In the genomic region with DNA sequence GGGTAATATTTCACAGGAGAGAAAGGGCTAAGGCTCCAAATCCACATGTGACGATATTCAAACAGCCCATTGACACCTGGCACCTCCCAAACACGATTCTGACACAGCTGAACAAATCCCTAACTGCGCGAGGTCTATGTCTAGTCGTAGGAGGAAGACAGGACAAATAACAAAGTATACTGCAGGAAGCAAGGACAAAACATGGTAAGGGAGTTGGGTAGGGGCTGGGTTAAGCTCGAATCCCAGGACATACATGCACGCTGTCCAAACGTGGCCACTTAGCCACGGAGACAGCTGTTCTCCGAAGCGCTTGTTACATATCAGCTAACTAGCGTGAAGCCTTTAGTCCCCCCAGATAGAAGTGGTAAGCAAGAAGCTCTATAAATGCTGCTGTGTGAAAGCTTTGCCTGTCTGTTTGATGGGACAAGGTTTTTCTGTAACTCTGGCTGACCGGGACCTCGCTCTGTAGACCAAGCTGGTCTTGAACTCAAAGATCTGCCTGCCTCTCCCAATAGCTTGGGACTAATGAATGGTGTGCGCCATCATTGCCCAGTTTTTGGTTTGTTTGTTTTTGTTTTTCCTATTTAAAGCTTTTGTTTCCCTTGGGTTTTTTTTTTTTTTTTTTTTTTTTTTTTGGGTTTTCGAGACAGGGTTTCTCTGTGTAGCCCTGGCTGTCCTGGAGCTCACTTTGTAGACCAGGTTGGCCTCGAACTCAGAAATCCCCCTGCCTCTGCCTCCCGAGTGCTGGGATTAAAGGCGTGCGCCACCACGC, we compare ENCODE assay signal across 8 mouse cellular contexts. TPM values are rescaled to one million over a fixed set of nuclear protein-coding genes. Genes with fewer than 3 reads are reported as not detected.
DNase-seq lines count a peak whose midpoint lies in the region; ATAC-seq and TF ChIP-seq lines count a peak whose summit lies in the region.

No protein-coding gene starts in this region.

- peak overlapping the region; percentile 97 for H3K4me2 ChIP-seq in forebrain, embryonic 16.5 days (ENCODE audit: low read length)
- H3K4me2 ChIP-seq in limb, embryonic 14.5 days (replicated peaks; ENCODE audit: low read depth, low read length, severe bottlenecking): peak overlapping the region; percentile 64
- peak overlapping the region; percentile 94 for H3K4me2 ChIP-seq in neural tube, embryonic 15.5 days

- H3K4me3 ChIP-seq in heart, embryonic 10.5 days: peak overlapping the region; percentile 81
- peak overlapping the region; percentile 68 to 97 for H3K4me3 ChIP-seq in MEL (ENCODE audit: control insufficient read depth in 1 of 2, insufficient read depth in 1 of 2, low read depth in 2 of 2, low read length in 2 of 2)
- peak overlapping the region; percentile 97 for H3K4me3 ChIP-seq in forebrain, embryonic 16.5 days (replicated peaks; ENCODE audit: low read length)
- peak overlapping the region; percentile 88 for H3K4me3 ChIP-seq in limb, embryonic 14.5 days (replicated peaks; ENCODE audit: low read length)
- peak overlapping the region; percentile 71 for H3K4me3 ChIP-seq in neural tube, embryonic 15.5 days (replicated peaks)

- peak overlapping the region; percentile 92 for H3K27ac ChIP-seq in heart, embryonic 10.5 days
- peak overlapping the region; percentile 78 for H3K27ac ChIP-seq in MEL (ENCODE audit: control insufficient read depth, low read depth, low read length)
- peak overlapping the region; percentile 65 for H3K27ac ChIP-seq in forebrain, embryonic 16.5 days (ENCODE audit: low read length)
- H3K27ac ChIP-seq in limb, embryonic 14.5 days (replicated peaks; ENCODE audit: low read depth, low read length): peak overlapping the region; percentile 70; the same call in 1 of the 2 replicates
- H3K27ac ChIP-seq in neural tube, embryonic 15.5 days (replicated peaks): peak overlapping the region; percentile 84

- no peak for TF ChIP-seq RAD21 in MEL (IDR thresholded peaks at IDR 0.05; ENCODE audit: low read depth, low read length)

- WGBS in heart, embryonic 10.5 days: 31% methylated on average over 20 of the region's 21 CpGs
- WGBS in forebrain, embryonic 16.5 days: 34% methylated on average over 19 of the region's 21 CpGs
- 39% methylated on average over 20 of the region's 21 CpGs for WGBS in limb, embryonic 14.5 days
- WGBS in neural tube, embryonic 15.5 days: 36% methylated on average over 20 of the region's 21 CpGs

- no peak for TF ChIP-seq EP300 in MEL (IDR thresholded peaks at IDR 0.05; ENCODE audit: low read depth in 1 of 2, low read length in 2 of 2)

- peaks cover 11% of the 10 kb centered on the region for H3K4me1 ChIP-seq in heart, embryonic 10.5 days
- peaks cover 6 to 13% of the 10 kb centered on the region in 2 experiments; a peak in 3 of 4 replicates for H3K4me1 ChIP-seq in MEL (ENCODE audit: control insufficient read depth in 1 of 2, insufficient read depth in 2 of 2, low read length in 2 of 2)
- H3K4me1 ChIP-seq in forebrain, embryonic 16.5 days (replicated peaks; ENCODE audit: control insufficient read depth, insufficient read depth, low read length): peaks cover 17% of the 10 kb centered on the region
- peaks cover 9% of the 10 kb centered on the region for H3K4me1 ChIP-seq in limb, embryonic 14.5 days (ENCODE audit: control insufficient read depth, insufficient read depth, low read length)
- H3K4me1 ChIP-seq in neural tube, embryonic 15.5 days: peaks cover 30% of the 10 kb centered on the region

- peaks cover 9% of the 10 kb centered on the region; the same call in 1 of the 2 replicates for H3K36me3 ChIP-seq in heart, embryonic 10.5 days
- H3K36me3 ChIP-seq in MEL (ENCODE audit: control insufficient read depth in 1 of 2, insufficient read depth in 2 of 2, low read length in 2 of 2): peaks cover 0 to 25% of the 10 kb centered on the region in 2 experiments; a peak in 3 of 4 replicates
- no peaks in the 10 kb centered on the region for H3K36me3 ChIP-seq in forebrain, embryonic 16.5 days (ENCODE audit: control insufficient read depth, insufficient read depth)
- H3K36me3 ChIP-seq in limb, embryonic 14.5 days (ENCODE audit: control insufficient read depth, insufficient read depth, low read length): peaks cover 10% of the 10 kb centered on the region
- H3K36me3 ChIP-seq in neural tube, embryonic 15.5 days: peaks cover 7% of the 10 kb centered on the region; the same call in 1 of the 2 replicates

- H3K9me3 ChIP-seq in heart, embryonic 10.5 days: 0 out of 2 replicates have a peak, but pooled peaks cover 4% of the 10 kb centered on the region
- no peaks in the 10 kb centered on the region for H3K9me3 ChIP-seq in MEL (replicated peaks; ENCODE audit: insufficient read depth, low read length)
- H3K9me3 ChIP-seq in forebrain, embryonic 16.5 days (ENCODE audit: control insufficient read depth, low read length): no peaks in the 10 kb centered on the region
- no peaks in the 10 kb centered on the region; the same call in 1 of the 2 replicates for H3K9me3 ChIP-seq in limb, embryonic 14.5 days (ENCODE audit: control insufficient read depth, low read length)
- H3K9me3 ChIP-seq in neural tube, embryonic 15.5 days (replicated peaks): no peaks in the 10 kb centered on the region

- H3K79me2 ChIP-seq in MEL (ENCODE audit: control insufficient read depth, insufficient read depth, low read length, poor library complexity): peaks cover 27% of the 10 kb centered on the region

- peak; percentile 27 for ATAC-seq in forebrain, embryonic 16.5 days
- ATAC-seq in limb, embryonic 14.5 days (ENCODE audit: low FRiP score, low read depth): peak; percentile 16; the same call in 1 of the 2 replicates
- peak; percentile 40 for ATAC-seq in neural tube, embryonic 15.5 days (ENCODE audit: low FRiP score)

- H3K9ac ChIP-seq in MEL (ENCODE audit: control insufficient read depth, low read depth, low read length, poor library complexity, severe bottlenecking): peak overlapping the region; percentile 90
- peak overlapping the region; percentile 93 for H3K9ac ChIP-seq in forebrain, embryonic 16.5 days (replicated peaks; ENCODE audit: low read depth, low read length)
- H3K9ac ChIP-seq in limb, embryonic 14.5 days (ENCODE audit: low read depth, low read length, severe bottlenecking): peak overlapping the region; percentile 97
- peak overlapping the region; percentile 87 for H3K9ac ChIP-seq in neural tube, embryonic 15.5 days (replicated peaks)

- TF ChIP-seq CTCF in MEL (IDR thresholded peaks at IDR 0.05 in 2 of 3, conservative IDR thresholded peaks at IDR 0.05 in 1 of 3; ENCODE audit: control insufficient read depth in 1 of 3, insufficient read depth in 1 of 3, low read depth in 2 of 3, low read length in 3 of 3, poor library complexity in 1 of 3, severe bottlenecking in 1 of 3): no peak

- peak; percentile 11 to 54; a peak in 1 of 4 replicates for TF ChIP-seq POLR2A in MEL (IDR thresholded peaks at IDR 0.05; ENCODE audit: control insufficient read depth in 1 of 2, insufficient read depth in 1 of 2, low read depth in 1 of 2, low read length in 2 of 2, poor library complexity in 1 of 2)
- no peak for TF ChIP-seq POLR2A in limb, embryonic 14.5 days (IDR thresholded peaks at IDR 0.05; ENCODE audit: borderline replicate concordance, extremely low read depth, insufficient read depth, insufficient read length)

- no peak for DNase-seq in heart, embryonic 10.5 days (ENCODE audit: low spot score)
- DNase-seq in heart, adult 9 months (ENCODE audit: low spot score in 2 of 2): no peak
- DNase-seq in MEL (ENCODE audit: low read depth, low spot score): no peak
- no peak for DNase-seq in limb, embryonic 14.5 days (ENCODE audit: low spot score)
- DNase-seq in ovary, postnatal 14 days (ENCODE audit: low spot score): no peak
- no peak for DNase-seq in frontal cortex, postnatal 10 days (ENCODE audit: low spot score in 2 of 2)

- no peaks in the 10 kb centered on the region for H3K27me3 ChIP-seq in heart, embryonic 10.5 days (ENCODE audit: insufficient read depth, poor library complexity, severe bottlenecking)
- no peaks in the 10 kb centered on the region for H3K27me3 ChIP-seq in MEL (ENCODE audit: control insufficient read depth in 1 of 2, insufficient read depth in 2 of 2, low read length in 2 of 2)
- H3K27me3 ChIP-seq in forebrain, embryonic 16.5 days (replicated peaks; ENCODE audit: control insufficient read depth, insufficient read depth, low read length): no peaks in the 10 kb centered on the region; the same call in 1 of the 2 replicates
- H3K27me3 ChIP-seq in limb, embryonic 14.5 days (ENCODE audit: control insufficient read depth, insufficient read depth, low read length): no peaks in the 10 kb centered on the region
- no peaks in the 10 kb centered on the region; the same call in 1 of the 2 replicates for H3K27me3 ChIP-seq in neural tube, embryonic 15.5 days (replicated peaks)

RNA-seq across cellular contexts. Expression of gene Fbxw2, which starts 0.5 kb away (rescaled TPM):
- 60.1 and 74.5 TPM in 2 replicates for polyA plus RNA-seq in heart, embryonic 10.5 days (2016; fragmentation: Nextera tagmentation; extraction: Ambion mirVana)
- total RNA-seq in MEL (2012; rRNA removed): 40.2 and 43.7 TPM in 2 replicates
- 100 to 1,000 TPM in 1 of 2 experiments, 10 to 100 TPM in 1; 49.7 to 101 TPM for polyA plus RNA-seq in MEL (2012; ENCODE audit: insufficient read depth in 1 of 2, insufficient read length in 2 of 2, low read depth in 1 of 2, low replicate concordance in 2 of 2, missing spikeins in 1 of 2)
- polyA plus RNA-seq in forebrain, embryonic 16.5 days (2015; fragmentation: Nextera tagmentation; extraction: Ambion mirVana): 114 and 122 TPM in 2 replicates
- polyA plus RNA-seq in limb, embryonic 14.5 days (2012; rRNA removed): 55.1 and 57.8 TPM in 2 replicates
- 68.3 and 83.9 TPM in 2 replicates for polyA plus RNA-seq in limb, embryonic 14.5 days (2014; fragmentation: Nextera tagmentation; extraction: Ambion mirVana)
- 101 and 102 TPM in 2 replicates for polyA plus RNA-seq in neural tube, embryonic 15.5 days (2015; fragmentation: Nextera tagmentation; extraction: Ambion mirVana)

RNA-seq across cellular contexts. Expression of gene Gm34653, which starts 6.2 kb away (rescaled TPM):
- polyA plus RNA-seq in heart, embryonic 10.5 days (2016; fragmentation: Nextera tagmentation; extraction: Ambion mirVana): not detected in 2 replicates
- total RNA-seq in MEL (2012; rRNA removed): 0.08 TPM in 1 of 2 replicates, not detected in the other
- under 1 TPM in 1 of 2 experiments, not detected in 1; 0.10 TPM for polyA plus RNA-seq in MEL (2012; ENCODE audit: insufficient read depth in 1 of 2, insufficient read length in 2 of 2, low read depth in 1 of 2, low replicate concordance in 2 of 2, missing spikeins in 1 of 2)
- polyA plus RNA-seq in forebrain, embryonic 16.5 days (2015; fragmentation: Nextera tagmentation; extraction: Ambion mirVana): not detected in 2 replicates
- polyA plus RNA-seq in limb, embryonic 14.5 days (2012; rRNA removed): 0.04 and 0.05 TPM in 2 replicates
- not detected in 2 replicates for polyA plus RNA-seq in limb, embryonic 14.5 days (2014; fragmentation: Nextera tagmentation; extraction: Ambion mirVana)
- polyA plus RNA-seq in neural tube, embryonic 15.5 days (2015; fragmentation: Nextera tagmentation; extraction: Ambion mirVana): not detected in 2 replicates

RNA-seq across cellular contexts. Expression of gene Rabepk, which starts 26.9 kb away (rescaled TPM):
- 39.3 and 40.2 TPM in 2 replicates for polyA plus RNA-seq in heart, embryonic 10.5 days (2016; fragmentation: Nextera tagmentation; extraction: Ambion mirVana)
- total RNA-seq in MEL (2012; rRNA removed): 47.1 and 51.2 TPM in 2 replicates
- 10 to 100 TPM in 1 of 2 experiments, not detected in 1; 85.3 TPM for polyA plus RNA-seq in MEL (2012; ENCODE audit: insufficient read depth in 1 of 2, insufficient read length in 2 of 2, low read depth in 1 of 2, low replicate concordance in 2 of 2, missing spikeins in 1 of 2)
- polyA plus RNA-seq in forebrain, embryonic 16.5 days (2015; fragmentation: Nextera tagmentation; extraction: Ambion mirVana): 29.9 and 30.8 TPM in 2 replicates
- polyA plus RNA-seq in limb, embryonic 14.5 days (2012; rRNA removed): 30.1 and 35.7 TPM in 2 replicates
- 41.8 and 42.8 TPM in 2 replicates for polyA plus RNA-seq in limb, embryonic 14.5 days (2014; fragmentation: Nextera tagmentation; extraction: Ambion mirVana)
- polyA plus RNA-seq in neural tube, embryonic 15.5 days (2015; fragmentation: Nextera tagmentation; extraction: Ambion mirVana): 23.2 and 31.7 TPM in 2 replicates

RNA-seq across cellular contexts. Expression of gene Cutal, which starts 47.5 kb away (rescaled TPM):
- 0.31 TPM in 1 of 2 replicates, not detected in the other for polyA plus RNA-seq in heart, embryonic 10.5 days (2016; fragmentation: Nextera tagmentation; extraction: Ambion mirVana)
- not detected in 2 replicates for total RNA-seq in MEL (2012; rRNA removed)
- not detected for polyA plus RNA-seq in MEL (2012; ENCODE audit: insufficient read depth in 1 of 2, insufficient read length in 2 of 2, low read depth in 1 of 2, low replicate concordance in 2 of 2, missing spikeins in 1 of 2)
- 0.17 TPM in 1 of 2 replicates, not detected in the other for polyA plus RNA-seq in forebrain, embryonic 16.5 days (2015; fragmentation: Nextera tagmentation; extraction: Ambion mirVana)
- 0.06 TPM in 1 of 2 replicates, not detected in the other for polyA plus RNA-seq in limb, embryonic 14.5 days (2012; rRNA removed)
- polyA plus RNA-seq in limb, embryonic 14.5 days (2014; fragmentation: Nextera tagmentation; extraction: Ambion mirVana): not detected in 2 replicates
- polyA plus RNA-seq in neural tube, embryonic 15.5 days (2015; fragmentation: Nextera tagmentation; extraction: Ambion mirVana): 0.32 and 1.2 TPM in 2 replicates

RNA-seq across cellular contexts. Expression of gene Psmd5, which starts 48.1 kb away (rescaled TPM):
- polyA plus RNA-seq in heart, embryonic 10.5 days (2016; fragmentation: Nextera tagmentation; extraction: Ambion mirVana): 77.5 and 96.6 TPM in 2 replicates
- total RNA-seq in MEL (2012; rRNA removed): 48.1 and 63.0 TPM in 2 replicates
- 10 to 100 TPM in 1 of 2 experiments, not detected in 1; 70.3 TPM for polyA plus RNA-seq in MEL (2012; ENCODE audit: insufficient read depth in 1 of 2, insufficient read length in 2 of 2, low read depth in 1 of 2, low replicate concordance in 2 of 2, missing spikeins in 1 of 2)
- polyA plus RNA-seq in forebrain, embryonic 16.5 days (2015; fragmentation: Nextera tagmentation; extraction: Ambion mirVana): 102 and 105 TPM in 2 replicates
- 39.4 and 50.5 TPM in 2 replicates for polyA plus RNA-seq in limb, embryonic 14.5 days (2012; rRNA removed)
- polyA plus RNA-seq in limb, embryonic 14.5 days (2014; fragmentation: Nextera tagmentation; extraction: Ambion mirVana): 103 and 105 TPM in 2 replicates
- 88.9 and 97.3 TPM in 2 replicates for polyA plus RNA-seq in neural tube, embryonic 15.5 days (2015; fragmentation: Nextera tagmentation; extraction: Ambion mirVana)
